Mouse (Mus musculus) CH12.LX (cell line): Measurements from ENCODE around the gene Eepd1. TPM values are rescaled to one million over a fixed set of nuclear protein-coding genes. Genes with fewer than 3 reads are reported as not detected.

Source experiments
- DNase-seq: peaks from one replicate; pipeline ENCODE4 v3.0.0-alpha.2; 2013; ENCODE audit errors: extremely low read depth
- H3K27ac ChIP-seq: 2 replicates; pipeline ENCODE4 v1.5.1; 2012; ENCODE audit warnings: low read depth, mild to moderate bottlenecking, control low read depth, moderate library complexity; ENCODE audit not compliant: insufficient read depth
- H3K27me3 ChIP-seq: replicated peaks from 2 replicates; pipeline ENCODE3; 2012; ENCODE audit warnings: inconsistent platforms
- H3K36me3 ChIP-seq, 2 experiments: replicated peaks in 1 of 2; 2 replicates each; pipeline versions ENCODE3 to v1.6.1; 2012; ENCODE audit warnings: inconsistent platforms in 1 of 2, low read length in 1 of 2, mild to moderate bottlenecking in 1 of 2, mixed read lengths in 1 of 2, moderate library complexity in 1 of 2; ENCODE audit not compliant: control insufficient read depth in 1 of 2, insufficient read depth in 1 of 2
- H3K4me1 ChIP-seq, 2 experiments: 2 replicates each; pipeline ENCODE4 v1.6.1; 2012; ENCODE audit warnings: inconsistent platforms in 1 of 2, moderate library complexity in 1 of 2; ENCODE audit not compliant: insufficient read depth in 2 of 2, control insufficient read depth in 1 of 2
- H3K4me2 ChIP-seq: 2 replicates; pipeline ENCODE4 v1.6.1; 2012; ENCODE audit warnings: low read depth, mild to moderate bottlenecking, control low read depth; ENCODE audit not compliant: poor library complexity, insufficient read depth, severe bottlenecking
- H3K4me3 ChIP-seq, 3 experiments: fragments of 150-350 bp in 1 of 3; sonication (generic) in 1 of 3; replicated peaks in 1 of 3; 2 replicates each; pipeline versions ENCODE3 to v1.5.1; 2011 to 2012; ENCODE audit warnings: low read depth in 2 of 3, low read length in 2 of 3, mild to moderate bottlenecking in 2 of 3, moderate library complexity in 2 of 3, control low read depth in 1 of 3, improper control_type of control experiment in 1 of 3, inconsistent platforms in 1 of 3, mixed read lengths in 1 of 3; ENCODE audit not compliant: poor library complexity in 1 of 3
- H3K79me2 ChIP-seq: replicated peaks from 2 replicates; pipeline ENCODE4 v1.6.1; 2012; ENCODE audit warnings: mild to moderate bottlenecking, moderate library complexity; ENCODE audit not compliant: control insufficient read depth, poor library complexity, insufficient read depth, severe bottlenecking; ENCODE audit errors: extremely low read depth
- H3K9ac ChIP-seq: 2 replicates; pipeline ENCODE4 v1.6.1; 2012; ENCODE audit warnings: low read depth, mild to moderate bottlenecking, control low read depth, moderate library complexity; ENCODE audit not compliant: insufficient read depth
- H3K9me3 ChIP-seq: replicated peaks from 2 replicates; pipeline ENCODE3; 2012; ENCODE audit warnings: low read length, inconsistent platforms, mixed read lengths
- BHLHE40 ChIP-seq: IDR thresholded peaks from 2 replicates; pipeline ENCODE4 v1.6.1; 2011; ENCODE audit warnings: mild to moderate bottlenecking, low read depth, low read length, improper control_type of control experiment
- CHD1 ChIP-seq: IDR thresholded peaks from 2 replicates; pipeline ENCODE4 v1.6.1; 2012; ENCODE audit warnings: low read depth, low read length, improper control_type of control experiment, inconsistent platforms
- CHD2 ChIP-seq: IDR thresholded peaks from 2 replicates; pipeline ENCODE4 v1.6.1; 2011; ENCODE audit warnings: low read length, improper control_type of control experiment
- CTCF ChIP-seq, 2 experiments: IDR thresholded peaks in 1 of 2; conservative IDR thresholded peaks in 1 of 2; 2 replicates each; pipeline ENCODE4 v1.5.1; 2011 to 2012; ENCODE audit warnings: low read depth in 2 of 2, low read length in 2 of 2, improper control_type of control experiment in 1 of 2, inconsistent platforms in 1 of 2, mild to moderate bottlenecking in 1 of 2, moderate library complexity in 1 of 2
- E2F4 ChIP-seq: IDR thresholded peaks from 2 replicates; pipeline ENCODE4 v1.6.1; 2011; ENCODE audit warnings: low read depth, low read length, improper control_type of control experiment; ENCODE audit not compliant: insufficient replicate concordance
- ELF1 ChIP-seq: IDR thresholded peaks from 2 replicates; pipeline ENCODE4 v1.6.1; 2014; ENCODE audit warnings: low read depth, mild to moderate bottlenecking, inconsistent platforms, low read length, improper control_type of control experiment
- GABPA ChIP-seq: IDR thresholded peaks from 2 replicates; pipeline ENCODE4 v1.6.1; 2012; ENCODE audit warnings: low read depth, low read length, improper control_type of control experiment, inconsistent platforms; ENCODE audit not compliant: insufficient replicate concordance
- KAT2A ChIP-seq: IDR thresholded peaks from 2 replicates; pipeline ENCODE4 v1.6.1; 2012; ENCODE audit warnings: low read length, improper control_type of control experiment, inconsistent platforms; ENCODE audit not compliant: insufficient replicate concordance
- NELFE ChIP-seq: IDR thresholded peaks from 2 replicates; pipeline ENCODE4 v1.6.1; 2011; ENCODE audit warnings: low read depth, low read length, improper control_type of control experiment
- PAX5 ChIP-seq: IDR thresholded peaks from 2 replicates; pipeline ENCODE4 v1.6.1; 2012; ENCODE audit warnings: low read length, inconsistent platforms, mixed read lengths
- POLR2A ChIP-seq: IDR thresholded peaks from 2 replicates; pipeline ENCODE4 v1.6.1; 2011; ENCODE audit warnings: low read depth, mild to moderate bottlenecking, improper control_type of control experiment, low read length
- POLR2AphosphoS2 ChIP-seq: IDR thresholded peaks from 2 replicates; pipeline ENCODE4 v1.6.1; 2011; ENCODE audit warnings: low read depth, low read length, improper control_type of control experiment
- SIN3A ChIP-seq: IDR thresholded peaks from 2 replicates; pipeline ENCODE4 v1.6.1; 2012; ENCODE audit warnings: low read length, improper control_type of control experiment, inconsistent platforms
- USF1 ChIP-seq: IDR thresholded peaks from 2 replicates; pipeline ENCODE4 v1.6.1; 2014; ENCODE audit warnings: low read depth, mild to moderate bottlenecking, inconsistent platforms, low read length, improper control_type of control experiment
- USF2 ChIP-seq: conservative IDR thresholded peaks from 2 replicates; pipeline ENCODE4 v1.6.1; 2011; ENCODE audit warnings: low read depth, low read length, improper control_type of control experiment
- ZC3H11A ChIP-seq: IDR thresholded peaks from 2 replicates; pipeline ENCODE4 v1.6.1; 2012; ENCODE audit warnings: low read depth, mild to moderate bottlenecking, inconsistent platforms, low read length, improper control_type of control experiment
- ZMIZ1 ChIP-seq: IDR thresholded peaks from 2 replicates; pipeline ENCODE4 v1.6.1; 2012; ENCODE audit warnings: low read depth, mild to moderate bottlenecking, inconsistent platforms, low read length, improper control_type of control experiment
- dilution Hi-C: fragments of 300-500 bp; cut with MboI; formaldehyde crosslinking; loops from 2 replicates; pipeline ENCODE4 v1.14.3; 2020; ENCODE audit warnings: low sequenced_read_pairs; ENCODE audit not compliant: extremely low pct_unique_long_range_greater_than_20kb, extremely low pct_ligation_motif_present
- in situ Hi-C: fragments of 300-500 bp; cut with MboI; formaldehyde crosslinking; loops from 3 replicates; pipeline ENCODE4 v1.14.3; 2019; ENCODE audit warnings: low sequenced_read_pairs, low pct_ligation_motif_present, low pct_unique_long_range_greater_than_20kb, mixed read lengths
- polyA plus RNA-seq: library from polyadenylated mRNA; unstranded; fragments of >175 nt; gene quantifications from 2 replicates; pipeline ENCODE4 v1.2.1, GENCODE M21; 2012; ENCODE audit warnings: low read depth; ENCODE audit not compliant: insufficient read length
- total RNA-seq, 2 experiments: library from RNA; depleted of rRNA; stranded (reverse); fragments of 300-350 nt in 1 of 2; fragments of >200 nt in 1 of 2; gene quantifications; 2 replicates each; pipeline ENCODE4 v1.2.3; 2012 to 2014

The Eepd1 gene
- total and polyA plus RNA-seq, 3 experiments, result 1.3 to 2.5 (median 2.2) TPM

- Histone ChIP-seq H3K27ac (no peak overlapping the region), H3K9ac (no peak overlapping the region), H3K79me2 (no peaks in the 10 kb centered on the region), H3K27me3 (no peaks in the 10 kb centered on the region), H3K4me2 (no peak overlapping the region), H3K36me3 (no peaks in the 10 kb centered on the region), H3K4me3 (no peak overlapping the region), H3K9me3 (no peaks in the 10 kb centered on the region), H3K4me1 (peaks cover 0 to 25% of the 10 kb centered on the region in 2 experiments; a peak in 2 of 4 replicates)
- dilution Hi-C loops (no loop called here), in situ Hi-C loops (no loop called here)
- TF ChIP-seq POLR2AphosphoS2, result no peak
- DNase-seq, result no peak
Measured at GRCm38 (mm10) chr9:25516640-25517039, 35.3 kb downstream of the Eepd1 start.

GRCm38 (mm10) chr9:25517982-25518381 lies 36.6 kb downstream of the Eepd1 start:
- dilution Hi-C loops, result no loop called here
- Histone ChIP-seq H3K27ac (no peak overlapping the region), H3K9ac (no peak overlapping the region), H3K27me3 (no peaks in the 10 kb centered on the region), H3K36me3 (no peaks in the 10 kb centered on the region), H3K4me2 (no peak overlapping the region), H3K9me3 (no peaks in the 10 kb centered on the region), H3K4me3 (no peak overlapping the region), H3K4me1 (peaks cover 0 to 35% of the 10 kb centered on the region in 2 experiments; a peak in 2 of 4 replicates), H3K79me2 (no peaks in the 10 kb centered on the region)
- no peak for DNase-seq
- no peak for TF ChIP-seq PAX5
- no peak for TF ChIP-seq ELF1
- in situ Hi-C loops, result no loop called here

GRCm38 (mm10) chr9:25519193-25519592 lies 37.8 kb downstream of the Eepd1 start:
- no peak overlapping the region for H3K4me3 ChIP-seq
- peaks cover 0 to 35% of the 10 kb centered on the region in 2 experiments; a peak in 2 of 4 replicates for H3K4me1 ChIP-seq
- no peaks in the 10 kb centered on the region for H3K79me2 ChIP-seq
- TF ChIP-seq POLR2A, result no peak
- no peak for TF ChIP-seq ZC3H11A
- TF ChIP-seq, all 38 proteins: peak for 0
- Histone ChIP-seq H3K36me3 (no peaks in the 10 kb centered on the region), H3K9ac (no peak overlapping the region), H3K9me3 (no peaks in the 10 kb centered on the region), H3K27ac (no peak overlapping the region), H3K27me3 (no peaks in the 10 kb centered on the region), H3K4me2 (no peak overlapping the region)
- in situ Hi-C loops, result no loop called here
- dilution Hi-C loops, result no loop called here
- no peak for DNase-seq

GRCm38 (mm10) chr9:25520826-25521225 lies 39.5 kb downstream of the Eepd1 start:
- in situ Hi-C loops (no loop called here), dilution Hi-C loops (no loop called here)
- no peaks in the 10 kb centered on the region for H3K79me2 ChIP-seq
- H3K4me1 ChIP-seq, result peaks cover 0 to 29% of the 10 kb centered on the region in 2 experiments; a peak in 2 of 4 replicates
- no peaks in the 10 kb centered on the region for H3K9me3 ChIP-seq
- no peak for DNase-seq
- no peak overlapping the region for H3K9ac ChIP-seq
- TF ChIP-seq POLR2AphosphoS2, result no peak
- no peak for TF ChIP-seq CTCF (conservative IDR thresholded peaks at IDR 0.05 in 1 of 2, IDR thresholded peaks at IDR 0.05 in 1 of 2; ENCODE audit: low read depth in 2 of 2, low read length in 2 of 2)
- TF ChIP-seq E2F4, result no peak
- TF ChIP-seq CHD2, result no peak
- TF ChIP-seq POLR2A, result no peak
- no peak for TF ChIP-seq PAX5
- no peak for TF ChIP-seq USF1
- TF ChIP-seq USF2, result no peak
- TF ChIP-seq ZMIZ1, result no peak
- TF ChIP-seq ELF1, result no peak
- no peak for TF ChIP-seq GABPA
- TF ChIP-seq KAT2A, result no peak
- TF ChIP-seq CHD1, result no peak
- TF ChIP-seq BHLHE40, result no peak
- TF ChIP-seq NELFE, result no peak
- no peak for TF ChIP-seq ZC3H11A
- TF ChIP-seq SIN3A, result no peak
- H3K4me3 ChIP-seq, result no peak overlapping the region
- H3K27ac ChIP-seq, result no peak overlapping the region
- no peaks in the 10 kb centered on the region for H3K27me3 ChIP-seq
- no peaks in the 10 kb centered on the region for H3K36me3 ChIP-seq
- H3K4me2 ChIP-seq, result no peak overlapping the region
